Mouse (Mus musculus): ENCODE results near the gene Gm39653.

- TF ChIP-seq GATA1 (IDR thresholded peaks at IDR 0.05; ENCODE audit: borderline replicate concordance, low read length) (no peak), FLI1 (IDR thresholded peaks at IDR 0.05; ENCODE audit: low read length) (no peak)
Measured at GRCm38 (mm10) chr1:63603870-63604500, 11.8 kb upstream of the Gm39653 start.

All from megakaryocyte, embryonic 14.5 days (primary cell).